Mouse (Mus musculus): ENCODE measurements at regions not wholly inside any gene's neighbourhood (a gene's known extent, or its start where the extent isn't known, plus 50 kb on each side); places are given as distances from the start of the nearest gene placed in this dataset.

DNA sequence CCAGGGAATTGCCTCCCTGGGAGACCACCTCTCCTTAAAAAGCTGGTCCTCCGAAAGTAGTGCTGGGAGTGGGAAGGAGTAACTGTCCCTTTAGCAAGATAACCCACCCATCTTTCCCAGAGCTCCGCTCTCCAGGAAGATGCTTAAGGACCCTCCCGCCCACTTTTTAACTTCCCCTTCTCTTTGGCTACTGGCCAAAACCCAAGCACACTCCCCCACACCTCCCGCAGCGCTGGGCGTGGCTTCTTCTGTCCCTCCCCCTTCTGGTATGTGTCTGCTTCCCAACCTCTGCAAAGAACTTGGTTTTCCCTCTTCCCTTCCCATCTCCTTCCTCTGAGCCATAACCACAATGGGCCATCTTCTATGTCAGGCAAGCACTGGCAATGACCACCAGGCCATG is 85.4 kb downstream of the Rpap3 start:
- no peak for DNase-seq (ENCODE audit: low spot score)

DNA sequence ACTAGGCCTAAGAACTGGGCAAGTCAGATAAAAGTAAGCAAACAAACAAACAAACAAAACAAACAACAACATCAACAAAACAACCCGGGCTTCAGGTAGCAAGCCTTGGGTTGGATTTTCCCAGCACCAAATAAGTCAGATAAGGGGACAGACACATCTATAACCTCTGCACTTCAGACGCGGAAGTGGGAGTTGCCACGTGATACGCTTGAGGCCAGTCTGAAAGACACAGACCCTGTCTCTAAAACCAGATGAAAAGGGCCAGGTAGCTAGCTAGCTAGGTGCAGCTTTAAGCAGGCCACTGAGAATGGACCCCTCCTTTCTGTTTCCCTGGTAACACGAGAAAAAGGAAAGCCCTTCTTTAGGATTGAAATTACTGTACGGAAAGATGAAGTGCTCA is 85.9 kb downstream of the Rpap3 start:
- DNase-seq (ENCODE audit: low spot score): no peak

DNA sequence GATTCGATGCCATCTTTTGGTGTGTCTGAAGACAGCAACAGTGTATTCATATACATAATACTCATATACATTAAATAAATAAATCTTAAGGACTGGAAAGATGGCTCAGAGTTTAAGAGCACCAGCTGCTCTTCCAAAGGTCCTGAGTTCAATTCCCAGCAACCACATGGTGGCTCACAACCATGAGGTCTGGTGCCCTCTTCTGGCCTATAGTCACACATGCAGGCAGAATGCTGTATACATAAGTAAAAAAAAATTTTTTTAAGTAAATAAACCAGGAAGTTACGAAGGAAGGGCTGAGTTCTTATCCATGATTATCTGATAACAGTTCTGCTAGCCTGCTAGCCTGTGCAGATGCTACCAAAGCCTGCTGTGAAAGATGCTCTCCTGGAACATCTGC is 93.3 kb downstream of the Rpap3 start:
- DNase-seq (ENCODE audit: low spot score): no peak

DNA sequence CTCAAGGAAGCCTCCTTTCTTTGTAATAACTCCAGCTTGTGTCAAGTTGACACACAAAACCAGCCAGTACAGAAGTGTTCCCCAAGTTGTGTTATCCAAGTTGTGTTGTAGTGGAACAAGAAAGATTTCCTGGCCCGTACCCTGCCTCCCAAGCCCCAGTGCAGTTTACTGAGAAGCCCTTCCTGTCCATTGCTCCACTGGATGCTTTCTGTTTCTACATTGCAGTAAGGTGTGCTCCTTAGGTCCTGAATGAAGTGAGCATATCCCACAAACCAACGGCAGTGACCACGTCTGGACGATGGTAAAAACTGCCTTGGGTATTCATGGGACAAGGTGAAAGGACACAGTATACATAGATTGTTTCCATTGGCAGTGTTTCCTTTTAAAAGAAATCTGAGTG is 94.9 kb downstream of the Rpap3 start:
- no peak for DNase-seq (ENCODE audit: low spot score)

DNA sequence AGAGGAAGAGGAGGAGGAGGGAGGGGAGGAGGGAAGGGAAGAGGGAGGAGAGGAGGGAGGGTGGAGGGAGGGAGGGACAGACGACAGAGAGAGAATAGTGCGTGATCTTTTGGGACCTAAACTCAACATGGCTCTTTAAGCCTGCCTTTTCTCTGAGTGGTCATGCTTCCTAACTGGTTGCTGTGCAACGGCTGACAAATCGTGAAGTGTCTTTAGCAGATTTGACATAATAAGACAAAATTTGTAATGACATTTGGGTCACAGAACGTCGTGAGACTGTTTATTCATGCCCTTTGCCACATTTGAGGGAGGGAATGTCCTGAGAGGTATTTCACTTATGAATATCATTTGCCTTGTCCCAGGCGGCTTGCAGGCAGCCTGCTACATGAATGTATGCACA is 96.1 kb downstream of the Rpap3 start:
- DNase-seq (ENCODE audit: low spot score): no peak

DNA sequence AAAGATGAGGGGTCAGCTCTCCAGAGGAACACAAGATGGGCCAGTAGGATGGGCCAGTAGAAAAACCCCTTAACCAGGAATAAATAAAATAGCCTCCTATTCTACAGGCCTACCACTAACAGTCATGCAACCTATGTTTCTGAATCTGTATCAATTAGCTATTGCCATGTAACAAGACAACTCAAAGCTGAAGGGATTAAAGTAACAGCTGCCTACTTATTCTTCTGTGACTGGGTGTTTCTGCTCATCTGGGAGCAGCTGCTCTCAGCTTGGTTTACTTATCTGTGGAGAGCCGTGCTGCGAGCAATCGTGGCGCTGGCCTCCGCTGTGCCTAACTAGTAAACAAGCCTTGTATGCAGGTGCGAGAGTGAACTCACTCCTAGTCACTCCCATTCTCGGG is 97.0 kb downstream of the Rpap3 start:
- no peak for DNase-seq (ENCODE audit: low spot score)

DNA sequence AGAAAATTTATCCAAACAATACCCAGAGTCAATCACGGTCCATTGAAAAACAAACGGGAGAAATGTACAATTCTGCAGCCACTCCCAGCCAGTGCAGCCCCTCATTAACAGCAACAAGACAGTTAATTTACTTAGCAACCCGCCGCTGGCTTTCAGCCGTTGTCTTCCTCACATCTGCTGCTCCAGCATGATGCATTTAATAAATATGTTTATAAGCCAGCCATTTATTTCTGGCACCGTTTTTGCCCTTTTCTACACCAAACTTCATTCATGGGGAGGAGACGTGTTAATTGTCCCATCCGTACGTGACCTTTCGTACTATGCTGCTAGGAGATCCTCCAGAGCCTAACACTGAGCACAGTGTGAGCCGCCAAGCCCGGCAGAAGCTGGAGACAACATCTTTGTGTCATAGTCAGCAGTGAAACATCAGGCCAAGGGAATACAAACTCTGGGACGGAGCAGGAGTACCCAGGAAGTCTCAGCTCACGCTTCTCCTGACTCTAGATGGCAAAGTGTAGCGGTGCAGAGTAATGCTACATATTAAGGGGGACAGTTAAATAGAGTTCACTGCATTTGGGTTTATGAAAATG is 97.9 kb downstream of the Rpap3 start:
- no peak for DNase-seq (ENCODE audit: low spot score)

DNA sequence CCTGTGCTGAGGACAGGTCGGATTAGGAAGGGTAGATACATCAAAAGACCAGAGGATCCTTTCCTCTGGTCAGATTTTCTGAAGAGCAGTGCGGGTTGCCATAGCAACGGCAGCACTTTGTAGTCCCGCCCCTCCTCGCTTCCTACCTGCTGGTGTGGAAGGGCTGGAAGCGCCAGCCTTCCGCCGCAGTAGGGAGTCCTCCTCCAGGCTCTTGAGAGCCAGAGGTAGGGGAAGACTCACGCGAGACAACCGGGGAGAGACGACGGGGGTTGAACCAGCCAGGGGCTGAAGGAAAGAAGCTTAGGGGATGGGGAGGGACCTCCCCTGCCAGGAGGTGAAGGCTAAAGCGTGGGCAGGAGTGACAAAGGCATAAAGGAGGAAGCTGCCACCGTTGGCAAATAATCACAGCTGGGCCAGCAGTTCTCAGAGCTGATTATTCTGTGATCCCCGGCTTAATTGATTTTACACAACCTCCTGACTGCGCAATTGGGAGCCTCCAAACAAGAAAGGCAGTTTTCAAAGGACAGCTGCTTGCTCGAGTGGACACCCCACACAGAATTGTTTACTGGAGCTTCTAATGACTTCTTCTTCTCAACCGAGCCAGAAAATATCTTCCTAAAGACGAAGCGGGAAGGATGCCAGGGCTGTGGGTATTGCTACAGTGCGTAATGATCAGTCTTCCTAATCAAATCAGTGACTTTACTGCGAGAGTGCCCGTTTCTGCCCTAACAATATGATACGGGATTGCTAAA is 98.8 kb downstream of the Rpap3 start:
- DNase-seq (ENCODE audit: low spot score): no peak

DNA sequence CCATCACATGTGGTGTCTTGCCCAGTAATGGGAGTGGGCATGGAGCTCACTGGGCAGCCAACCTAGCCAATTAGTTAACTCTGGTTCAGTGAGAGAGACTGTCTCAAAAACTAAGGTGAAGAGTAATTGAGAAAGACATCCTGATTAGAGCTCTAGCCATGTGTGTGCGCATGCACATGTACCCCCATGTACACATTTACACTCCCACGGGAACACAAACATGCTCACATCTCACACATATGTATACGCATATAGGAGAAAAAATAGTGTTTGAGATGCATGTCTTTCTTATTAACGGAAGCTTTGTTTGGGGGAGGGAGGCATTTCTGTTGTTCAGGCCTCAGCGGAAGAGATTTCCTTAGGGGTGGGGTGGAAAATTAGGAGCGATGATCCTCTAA is 99.4 kb downstream of the Rpap3 start:
- no peak for DNase-seq (ENCODE audit: low spot score)

DNA sequence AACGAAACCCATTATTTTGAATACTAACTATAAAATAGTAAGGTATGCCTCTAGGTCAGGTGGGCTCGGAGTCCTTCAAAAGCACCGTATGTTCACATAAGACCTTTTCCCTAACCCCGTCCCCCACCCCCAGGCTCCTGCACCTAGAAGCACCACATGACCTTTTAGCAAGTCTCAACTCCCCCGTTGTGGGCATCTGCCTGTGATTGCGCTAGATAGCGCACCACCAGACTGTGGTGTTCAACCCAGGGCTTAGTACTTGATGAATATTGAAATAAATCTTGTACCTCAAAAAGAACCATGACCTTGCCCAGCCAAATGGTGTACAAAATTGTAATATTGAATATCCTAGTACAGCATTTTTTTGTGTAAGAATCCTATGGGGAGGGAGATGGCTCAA is 99.8 kb downstream of the Rpap3 start:
- no peak for DNase-seq (ENCODE audit: low spot score)

DNA sequence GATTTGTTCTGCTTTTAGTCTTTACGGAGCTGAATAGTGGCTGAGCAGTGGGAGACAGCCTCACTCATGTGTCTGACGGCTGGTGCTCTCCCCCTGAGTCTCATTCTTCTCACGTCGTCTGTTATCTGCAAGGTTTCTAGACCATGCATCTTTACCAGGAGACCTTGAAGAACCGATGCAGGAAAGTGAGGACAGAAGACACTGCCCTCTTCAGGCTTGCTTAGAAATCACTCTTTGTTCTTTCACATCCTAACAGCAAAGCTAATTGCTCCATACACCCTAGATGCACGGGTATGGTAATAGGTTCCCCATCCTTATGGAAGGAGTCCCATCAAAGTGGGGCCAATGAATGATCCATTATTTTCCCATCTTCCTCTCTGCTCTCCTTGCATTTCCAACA is 102.1 kb downstream of the Rpap3 start:
- DNase-seq (ENCODE audit: low spot score): no peak

DNA sequence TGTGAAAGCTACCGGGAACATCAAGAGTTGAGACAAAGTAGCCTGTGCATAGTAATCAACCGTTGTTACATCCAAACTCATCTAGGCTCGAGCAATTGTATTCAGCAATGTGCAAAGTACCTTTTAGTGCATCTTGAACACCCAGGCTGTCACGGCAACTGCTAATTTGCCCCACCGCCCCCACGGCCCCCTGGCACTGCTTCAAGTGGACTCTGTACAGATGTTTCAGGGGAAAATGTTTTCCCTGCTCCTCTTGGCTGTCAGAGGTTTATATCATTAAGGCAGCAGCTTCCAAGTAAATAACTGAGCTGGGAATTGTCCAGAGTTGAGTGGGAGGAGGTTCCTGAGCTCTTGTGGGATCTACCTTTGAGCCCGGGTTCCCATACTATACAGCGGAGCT is 107.4 kb downstream of the Rpap3 start:
- no peak for DNase-seq (ENCODE audit: low spot score)

DNA sequence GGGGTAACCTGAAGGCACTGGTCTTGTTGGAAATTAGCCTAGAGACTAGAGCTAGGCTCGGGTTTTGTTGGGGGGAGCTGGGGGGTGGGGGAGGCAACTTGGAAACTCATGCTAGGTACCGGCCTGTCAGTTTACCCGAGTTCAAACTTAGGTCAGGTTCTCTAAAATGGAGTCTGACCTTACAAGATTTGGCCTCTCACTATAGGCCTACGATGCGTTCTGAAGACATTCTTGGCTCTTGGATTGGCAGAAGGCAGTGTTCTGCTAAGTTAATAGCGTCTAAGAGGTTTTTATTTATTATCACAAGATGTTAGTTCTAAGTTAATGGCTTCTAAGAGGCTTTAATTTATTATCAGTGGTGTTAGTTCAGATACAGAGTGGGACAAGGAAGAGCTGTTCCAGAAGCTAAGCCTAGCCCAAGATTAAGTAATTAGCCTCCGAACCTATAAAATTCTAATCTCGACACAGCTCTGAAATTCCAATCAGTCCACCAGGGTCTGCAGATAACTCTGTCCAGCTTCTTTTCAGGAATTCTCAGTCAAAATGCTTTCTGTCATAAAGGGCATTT is 109.0 kb downstream of the Rpap3 start:
- DNase-seq (ENCODE audit: low spot score): no peak

DNA sequence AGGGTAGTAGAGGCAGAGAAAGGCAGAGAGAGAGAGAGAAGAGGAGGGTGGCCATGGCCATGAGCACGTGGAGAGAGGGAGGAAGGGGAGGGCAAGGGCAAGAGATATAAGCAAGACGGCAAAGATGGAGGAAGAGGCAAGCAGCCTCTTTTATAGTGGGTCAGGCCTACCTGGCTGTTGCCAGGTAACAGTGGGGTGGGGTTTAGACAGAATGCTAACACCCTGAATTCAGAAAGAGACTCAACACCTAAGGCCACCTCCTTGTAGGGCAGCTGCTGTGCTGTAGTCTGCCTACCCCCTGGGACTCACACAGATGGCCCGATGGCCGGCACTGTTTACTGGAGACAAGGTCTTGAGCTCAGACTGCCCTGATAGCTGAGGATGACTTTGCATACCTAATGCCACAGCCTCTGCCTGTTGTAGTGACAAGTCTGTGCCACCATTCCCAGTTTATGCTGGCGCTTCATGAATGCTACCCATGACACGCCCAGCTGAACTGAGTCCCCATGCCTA is 110.3 kb downstream of the Rpap3 start:
- DNase-seq (ENCODE audit: low spot score): no peak

DNA sequence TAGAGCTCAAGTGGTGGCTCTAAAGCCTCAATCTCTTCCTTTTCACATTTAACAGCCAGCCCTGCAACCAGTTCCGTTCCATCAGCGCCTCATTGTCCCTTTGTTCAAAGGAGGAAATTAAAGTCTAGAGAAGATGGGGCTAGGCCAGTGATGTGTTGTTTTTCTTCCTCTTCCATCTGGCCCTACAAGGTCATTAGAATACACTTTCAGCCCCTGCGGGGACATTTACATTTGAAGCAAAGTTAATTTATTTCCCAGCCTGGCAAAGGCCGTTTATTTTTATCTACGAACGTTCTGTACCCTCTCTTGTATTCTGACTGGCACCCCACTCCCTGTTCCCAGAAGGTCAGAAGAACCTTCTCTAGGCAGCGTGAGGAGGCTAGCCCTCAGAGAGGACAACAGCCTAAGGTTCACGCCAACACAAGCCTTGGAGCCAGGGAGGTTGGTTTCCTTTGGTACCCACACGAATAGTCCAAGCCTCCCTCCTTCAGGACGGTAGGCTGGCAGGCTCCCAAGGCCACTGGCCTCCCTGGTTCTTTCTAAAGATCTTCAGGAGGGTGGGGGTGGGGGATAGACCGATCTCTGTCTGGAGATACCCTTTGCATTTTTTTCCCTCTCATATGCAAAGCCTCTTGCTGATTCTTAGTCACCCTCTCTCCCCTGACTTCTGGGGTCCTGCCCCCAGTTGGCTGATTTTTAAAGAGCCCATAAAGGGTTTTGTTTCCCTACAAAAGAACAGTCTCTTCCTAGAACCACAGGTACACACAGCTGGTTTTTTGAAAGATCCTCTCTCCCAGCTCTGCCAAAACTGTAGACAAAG is 111.6 kb downstream of the Rpap3 start:
- peak; percentile 65 for DNase-seq (ENCODE audit: low spot score)

DNA sequence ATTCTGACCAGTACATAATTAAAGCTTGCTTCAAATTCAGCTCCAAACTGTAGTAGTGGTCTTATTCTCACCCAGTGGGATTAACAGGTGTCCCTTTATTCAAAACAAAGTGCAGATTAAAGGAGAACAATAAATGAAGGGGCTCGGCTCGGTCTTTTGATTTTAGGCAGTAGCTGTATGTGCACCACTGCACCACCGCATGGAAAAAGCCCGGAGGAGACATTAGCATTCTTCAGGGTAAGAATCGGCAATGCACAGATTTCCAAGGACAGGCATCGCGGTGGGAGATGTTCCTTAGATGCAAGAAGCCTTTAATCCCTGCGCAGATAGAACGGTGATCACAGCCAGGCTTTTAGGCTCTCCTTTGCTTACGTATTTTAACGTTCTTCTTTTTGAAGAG is 112.8 kb downstream of the Rpap3 start:
- no peak for DNase-seq (ENCODE audit: low spot score)

DNA sequence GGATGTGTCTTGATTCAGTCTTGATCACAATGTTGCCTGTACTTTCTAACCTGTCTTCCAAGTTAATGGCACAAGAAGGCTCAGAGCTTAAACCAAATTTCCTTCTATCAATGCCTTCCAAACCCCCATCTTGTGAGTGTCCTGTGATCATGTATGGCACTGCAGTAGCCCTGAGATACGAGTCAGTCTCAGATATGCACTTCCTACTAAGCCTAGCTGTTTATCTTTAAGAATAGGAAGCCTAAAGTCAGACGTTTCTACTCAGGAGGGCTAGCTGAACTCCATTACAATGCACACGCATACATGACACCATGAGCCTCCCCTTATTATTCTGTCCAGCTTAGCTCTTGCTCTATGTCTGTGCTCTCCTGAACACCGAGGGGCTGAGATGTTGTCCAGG is 114.2 kb downstream of the Rpap3 start:
- DNase-seq (ENCODE audit: low spot score): no peak

DNA sequence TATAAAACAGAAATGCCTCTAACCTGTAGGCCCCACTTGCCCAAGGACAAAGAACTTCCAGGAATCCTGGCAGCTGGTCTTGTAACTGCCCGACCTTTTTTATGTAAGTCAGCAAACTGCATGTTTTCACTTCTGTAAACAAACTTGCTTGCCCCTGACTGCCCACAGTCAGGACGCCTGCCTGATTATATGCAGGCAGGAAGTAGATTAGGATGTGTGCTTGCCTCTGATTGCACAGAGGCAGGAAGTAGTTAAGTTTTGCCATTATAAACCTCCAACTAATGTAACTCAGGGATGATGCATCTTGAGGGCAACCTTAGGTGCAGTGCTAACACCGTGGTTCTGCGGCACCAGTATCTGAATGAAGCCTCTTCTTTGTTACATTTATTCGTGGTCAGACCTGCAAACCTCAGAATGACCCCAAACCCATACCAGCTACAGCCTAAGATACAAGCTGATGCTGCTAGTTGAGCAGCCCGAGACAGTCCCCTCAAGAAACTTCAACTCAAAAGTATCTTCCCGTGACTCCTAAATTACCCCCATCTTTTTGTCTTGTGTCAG is 114.8 kb downstream of the Rpap3 start:
- peak; percentile 26 for DNase-seq (ENCODE audit: low spot score)

DNA sequence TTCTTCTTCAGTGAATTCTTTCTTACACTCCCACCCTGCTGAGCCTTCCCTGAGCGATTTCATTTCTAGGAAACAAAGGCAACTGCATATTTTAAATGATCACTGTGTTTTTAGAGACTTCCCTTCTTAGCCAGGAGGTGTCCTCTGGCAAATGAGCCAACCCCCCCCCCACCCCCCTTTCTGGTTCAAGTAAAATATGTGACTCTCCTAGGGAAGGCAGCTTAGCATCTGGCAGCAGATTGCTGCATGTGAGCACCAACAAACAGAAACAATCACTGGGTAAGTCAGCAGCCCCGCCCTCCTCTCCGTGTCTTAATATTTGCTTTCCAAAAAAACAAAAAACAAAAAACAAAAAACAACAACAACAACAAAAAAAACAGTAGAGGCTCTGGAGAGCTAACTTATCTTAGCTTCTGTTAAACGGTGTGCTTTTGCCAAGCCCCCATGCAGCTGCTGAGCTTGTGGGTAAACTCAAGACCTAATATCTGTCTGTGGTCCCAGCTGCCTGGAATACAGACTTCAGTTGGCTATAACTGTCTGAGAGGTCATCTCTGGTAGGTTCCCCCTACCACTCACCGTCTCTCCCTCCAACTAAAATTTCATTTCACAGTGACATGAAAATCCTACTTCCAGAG is 117.9 kb downstream of the Rpap3 start:
- DNase-seq (ENCODE audit: low spot score): no peak

DNA sequence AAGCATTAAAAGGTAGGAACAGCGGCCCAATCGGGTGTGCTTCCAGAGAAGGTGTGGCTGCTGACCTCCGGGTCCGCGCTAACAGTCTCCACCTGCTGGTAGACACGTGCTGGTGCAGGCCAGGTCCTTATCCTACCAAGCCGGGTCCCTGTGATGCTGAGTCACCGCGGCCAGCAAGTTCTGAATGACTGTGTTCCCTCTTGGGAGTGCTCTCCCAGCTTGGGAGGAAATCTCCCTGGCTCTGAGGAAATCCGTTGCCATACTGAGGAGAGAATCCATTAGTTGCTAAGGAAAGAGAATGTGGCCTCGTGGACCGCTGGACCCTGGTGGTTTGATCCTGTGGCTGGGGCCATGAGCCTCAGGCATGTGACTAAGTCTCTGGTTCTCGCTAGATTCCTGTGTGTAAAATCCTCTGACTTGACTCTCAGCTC is 123.9 kb downstream of the Rpap3 start:
- DNase-seq (ENCODE audit: low spot score): peak; percentile 91

DNA sequence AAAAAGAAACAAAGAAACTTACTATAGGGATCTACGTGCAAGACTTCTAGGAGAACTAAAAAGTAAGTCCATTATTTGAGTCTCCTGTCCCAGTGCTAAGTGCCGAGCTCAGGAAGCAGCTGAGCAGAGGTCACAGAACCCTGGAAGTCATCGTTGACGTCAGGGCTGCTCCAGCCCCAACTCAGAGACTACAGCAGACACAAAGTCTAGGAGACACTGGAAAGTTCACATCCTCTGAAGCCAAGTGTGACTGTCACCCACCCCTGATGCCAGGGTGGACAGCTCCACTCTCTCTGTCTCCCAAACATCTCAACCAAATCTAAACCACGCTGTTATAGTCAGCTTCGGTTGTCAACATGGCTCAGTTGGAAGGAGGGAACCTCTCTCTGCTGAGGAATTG is 124.9 kb downstream of the Rpap3 start:
- no peak for DNase-seq (ENCODE audit: low spot score)

DNA sequence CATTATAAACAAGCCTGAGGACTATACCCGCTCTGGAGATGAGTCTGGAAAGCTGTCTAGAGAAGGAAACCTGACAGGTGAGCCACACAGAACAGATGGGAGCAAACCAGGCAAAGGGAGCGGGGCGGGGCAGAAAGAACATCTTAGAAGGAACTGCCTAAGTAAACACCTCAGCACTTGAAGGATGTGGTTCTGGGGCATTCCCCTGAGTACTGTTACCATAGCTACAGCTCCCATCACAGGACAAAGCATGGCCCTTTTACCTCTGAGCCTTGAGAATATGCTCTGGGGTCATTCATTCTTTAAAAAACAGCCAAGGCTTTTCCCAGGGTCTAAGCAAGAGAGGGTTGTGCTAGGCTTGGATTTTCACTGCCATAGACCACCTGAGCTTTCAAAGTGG is 127.6 kb downstream of the Rpap3 start:
- no peak for DNase-seq (ENCODE audit: low spot score)
